Mouse (Mus musculus) heart, postnatal 14 days (tissue): Measurements from ENCODE around the gene Fat2. TPM values are rescaled to one million over a fixed set of nuclear protein-coding genes. Genes with fewer than 3 reads are reported as not detected.
A peak's percentile ranks its signal among the peaks of the same experiment; 100 is the strongest.

Experiments
- DNase-seq, 2 experiments: peaks; one replicate each; pipeline ENCODE4 v3.0.0; 2021 to 2022
- intact Hi-C: fragments of 180-260 bp; cut with DNase I; formaldehyde crosslinking; loops from one replicate; pipeline ENCODE4 v1.15.1; 2025
- total RNA-seq, 2 experiments: library from RNA; stranded (reverse); gene quantifications; 2 replicates each; pipeline ENCODE4 v1.2.3; 2021

Fat2 gene
- total RNA-seq, 2 experiments from 2014 or later, result 0.07 to 0.10 TPM

GRCm38 (mm10) chr11:55253391-55253790 lies 83.0 kb downstream of the Fat2 start:
- DNase-seq, result no peak
- intact Hi-C loops, result loop anchor here (5.0 kb wide), 1 partner anchor 51 kb away; the partner anchor contains the start of gene Slc36a1

- DNase-seq, result no peak
- intact Hi-C loops, result loop anchor here (5.0 kb wide), 1 partner anchor 48 kb away; the partner anchor contains the start of gene Slc36a1
These were observed 85.8 kb downstream of the Fat2 start for GRCm38 (mm10) chr11:55250527-55250926.

- DNase-seq, result peak; percentile 60 to 76
- intact Hi-C loops, result no loop called here
These were observed 95.8 kb downstream of the Fat2 start for GRCm38 (mm10) chr11:55240556-55240955.

GRCm38 (mm10) chr11:55239496-55239895 lies 96.9 kb downstream of the Fat2 start:
- no peak for DNase-seq
- intact Hi-C loops, result loop anchor here (5.0 kb wide), 2 partner anchors 37 to 77 kb away; partner anchors contain the start of gene Slc36a1

- intact Hi-C loops, result loop anchor here (5.0 kb wide), 2 partner anchors 35 to 75 kb away; partner anchors contain the start of gene Slc36a1
- DNase-seq, result no peak
These were observed 99.5 kb downstream of the Fat2 start for GRCm38 (mm10) chr11:55236815-55237214.

- DNase-seq, result no peak
- intact Hi-C loops, result loop anchor here (5.0 kb wide), 2 partner anchors 32 to 72 kb away; partner anchors contain the start of gene Slc36a1
These were observed 101.6 kb downstream of the Fat2 start for GRCm38 (mm10) chr11:55234791-55235190.

- intact Hi-C loops, result no loop called here
- no peak for DNase-seq
These were observed 102.1 kb downstream of the Fat2 start for GRCm38 (mm10) chr11:55234288-55234687.

- DNase-seq, result no peak
- intact Hi-C loops, result no loop called here
These were observed 105.3 kb downstream of the Fat2 start for GRCm38 (mm10) chr11:55231034-55231433.

- DNase-seq, result no peak
- intact Hi-C loops, result no loop called here
These were observed 115.1 kb downstream of the Fat2 start for GRCm38 (mm10) chr11:55221306-55221705.

- intact Hi-C loops, result no loop called here
- DNase-seq, result no peak
These were observed 117.9 kb downstream of the Fat2 start for GRCm38 (mm10) chr11:55218473-55218872.

GRCm38 (mm10) chr11:55217880-55218279 lies 118.5 kb downstream of the Fat2 start:
- intact Hi-C loops, result no loop called here
- DNase-seq, result no peak

GRCm38 (mm10) chr11:55217418-55217817 lies 118.9 kb downstream of the Fat2 start:
- intact Hi-C loops, result no loop called here
- DNase-seq, result no peak

- intact Hi-C loops, result no loop called here
- no peak for DNase-seq
These were observed 119.5 kb downstream of the Fat2 start for GRCm38 (mm10) chr11:55216830-55217229.

- no peak for DNase-seq
- intact Hi-C loops, result no loop called here
These were observed 120.3 kb downstream of the Fat2 start for GRCm38 (mm10) chr11:55216061-55216460.

GRCm38 (mm10) chr11:55214978-55215377 lies 121.4 kb downstream of the Fat2 start:
- intact Hi-C loops, result no loop called here
- DNase-seq, result no peak

GRCm38 (mm10) chr11:55214161-55214560 lies 122.2 kb downstream of the Fat2 start:
- no peak for DNase-seq
- intact Hi-C loops, result no loop called here

GRCm38 (mm10) chr11:55213518-55213917 lies 122.8 kb downstream of the Fat2 start:
- intact Hi-C loops, result no loop called here
- no peak for DNase-seq

- DNase-seq, result no peak
These were observed 126.6 kb downstream of the Fat2 start for GRCm38 (mm10) chr11:55209626-55210353.

GRCm38 (mm10) chr11:55209032-55209431 lies 127.3 kb downstream of the Fat2 start:
- intact Hi-C loops, result no loop called here
- DNase-seq, result no peak

More at GRCm38 (mm10) chr11:55209626-55210353, 126.6 kb downstream of the Fat2 start:
- intact Hi-C loops, result no loop called here

- intact Hi-C loops, result no loop called here
- no peak for DNase-seq
These were observed 128.2 kb downstream of the Fat2 start for GRCm38 (mm10) chr11:55208001-55208690.

- intact Hi-C loops, result loop anchor here (1.0 to 5.0 kb wide), 4 partner anchors 33 to 243 kb away; no protein-coding TSS in a partner anchor
- DNase-seq, result peak; percentile 31 to 34
These were observed 131.8 kb downstream of the Fat2 start for GRCm38 (mm10) chr11:55204602-55205001.
